Mouse (Mus musculus): Measurements from ENCODE around the gene Pappa.

Gene Pappa

GRCm38 (mm10) chr4:65350521-65350920 is 226.5 kb downstream of the Pappa start:
- no peak for DNase-seq

DNA sequence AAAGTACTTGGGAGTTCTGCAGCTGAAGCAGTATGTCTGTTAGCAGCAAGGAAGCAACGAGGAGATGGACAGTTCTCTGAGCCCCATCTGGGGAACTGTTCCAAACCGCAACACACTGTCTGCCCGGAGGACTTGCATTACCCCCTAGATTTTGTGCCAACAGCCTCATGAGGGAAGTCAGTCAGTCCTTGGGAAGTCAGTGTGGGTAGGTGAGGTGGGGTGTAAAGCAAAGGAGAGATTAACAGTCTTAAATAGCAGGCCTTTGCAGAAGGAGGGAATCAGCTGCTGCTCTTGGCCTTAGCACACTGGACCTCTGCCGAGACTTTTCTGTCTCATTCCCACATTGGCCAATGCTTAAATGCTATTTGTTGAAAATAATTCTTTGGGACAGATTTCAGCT is 230.6 kb downstream of the Pappa start:
- DNase-seq, result no peak

- no peak for DNase-seq
Measured at GRCm38 (mm10) chr4:65367135-65367534, 243.2 kb downstream of the Pappa start.

DNA sequence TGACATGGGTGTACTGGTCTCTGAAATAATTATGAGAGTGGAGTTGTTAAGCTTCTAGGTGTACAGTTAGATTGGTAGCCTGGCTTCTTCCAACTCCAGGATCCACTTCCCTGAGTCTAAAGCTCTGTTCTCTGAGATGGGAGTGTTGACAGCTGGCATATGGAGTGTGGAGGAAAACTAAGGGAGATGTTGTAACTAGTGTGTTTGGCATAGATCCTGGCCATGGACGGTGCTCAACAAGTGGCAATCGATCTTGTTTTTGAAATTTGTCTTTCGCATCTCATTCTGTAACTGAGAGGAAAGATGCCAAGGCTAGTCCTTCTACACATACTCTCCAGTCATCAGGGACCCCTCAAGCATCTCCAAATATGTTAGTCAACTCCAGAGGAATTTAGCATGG is 248.8 kb downstream of the Pappa start:
- DNase-seq, result no peak

DNA sequence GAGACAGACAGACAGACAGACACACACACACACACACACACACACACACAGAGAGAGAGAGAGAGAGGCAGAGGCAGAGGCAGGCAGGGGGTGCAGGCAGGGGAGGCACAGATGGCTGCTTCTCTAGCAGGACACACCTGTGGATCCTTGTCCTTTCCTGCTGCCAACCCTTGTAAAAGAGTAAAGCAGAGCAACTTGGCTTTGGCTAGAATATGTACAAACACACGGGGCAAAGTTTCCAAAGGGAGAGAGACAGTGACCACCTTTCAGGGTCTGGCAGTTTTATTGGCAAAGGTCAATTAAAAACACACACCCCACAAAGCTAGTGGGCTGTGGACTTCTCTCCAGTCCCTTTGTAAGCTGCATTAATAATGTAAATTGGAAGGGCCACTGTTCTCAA is 249.9 kb downstream of the Pappa start:
- no peak for DNase-seq

- no peak for DNase-seq
Measured at GRCm38 (mm10) chr4:65376571-65376970, 252.6 kb downstream of the Pappa start.

GRCm38 (mm10) chr4:65379461-65379860 is 255.5 kb downstream of the Pappa start:
- no peak for DNase-seq

DNA sequence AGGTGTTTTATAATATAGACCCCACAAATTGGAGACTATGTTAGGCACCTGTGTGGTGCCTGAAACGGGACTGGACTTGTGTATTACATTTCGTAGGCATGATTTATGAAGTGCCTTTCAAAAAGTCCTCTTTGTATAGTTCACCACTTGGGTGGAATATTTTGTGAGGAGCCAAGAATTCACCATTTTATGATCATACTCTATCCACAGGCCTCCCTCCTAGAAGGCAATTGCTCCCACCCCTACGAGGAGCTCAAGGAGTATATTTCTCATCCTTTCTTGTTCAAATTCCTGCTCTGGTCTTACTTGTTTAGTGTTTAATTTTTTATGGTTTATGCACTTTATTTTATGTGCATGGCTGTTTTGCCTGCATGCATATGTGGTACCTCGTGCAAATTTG is 259.1 kb downstream of the Pappa start:
- no peak for DNase-seq

GRCm38 (mm10) chr4:65391001-65391400 is 267.0 kb downstream of the Pappa start:
- DNase-seq, result no peak

DNA sequence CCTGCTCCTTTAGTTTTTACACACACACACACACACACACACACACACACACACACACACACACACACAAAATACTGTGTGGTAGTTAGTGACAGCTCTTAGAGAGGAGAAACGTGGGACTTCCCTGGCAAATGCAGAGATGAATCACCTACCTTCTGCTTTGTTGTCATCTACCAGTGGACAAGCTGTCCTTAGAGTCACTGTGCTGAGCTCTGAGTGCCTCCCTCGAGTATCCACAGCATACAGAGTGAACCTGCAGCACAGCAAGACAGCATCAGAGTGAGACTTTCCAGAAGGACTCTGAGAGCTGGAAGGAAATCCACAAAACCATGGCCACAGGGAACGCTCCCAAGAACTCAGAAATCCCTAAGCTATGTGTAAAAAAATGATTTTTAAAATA is 272.8 kb downstream of the Pappa start:
- DNase-seq, result no peak

- DNase-seq, result no peak
Measured at GRCm38 (mm10) chr4:65399457-65399856, 275.5 kb downstream of the Pappa start.

- no peak for DNase-seq
Measured at GRCm38 (mm10) chr4:65402286-65402685, 278.3 kb downstream of the Pappa start.

DNA sequence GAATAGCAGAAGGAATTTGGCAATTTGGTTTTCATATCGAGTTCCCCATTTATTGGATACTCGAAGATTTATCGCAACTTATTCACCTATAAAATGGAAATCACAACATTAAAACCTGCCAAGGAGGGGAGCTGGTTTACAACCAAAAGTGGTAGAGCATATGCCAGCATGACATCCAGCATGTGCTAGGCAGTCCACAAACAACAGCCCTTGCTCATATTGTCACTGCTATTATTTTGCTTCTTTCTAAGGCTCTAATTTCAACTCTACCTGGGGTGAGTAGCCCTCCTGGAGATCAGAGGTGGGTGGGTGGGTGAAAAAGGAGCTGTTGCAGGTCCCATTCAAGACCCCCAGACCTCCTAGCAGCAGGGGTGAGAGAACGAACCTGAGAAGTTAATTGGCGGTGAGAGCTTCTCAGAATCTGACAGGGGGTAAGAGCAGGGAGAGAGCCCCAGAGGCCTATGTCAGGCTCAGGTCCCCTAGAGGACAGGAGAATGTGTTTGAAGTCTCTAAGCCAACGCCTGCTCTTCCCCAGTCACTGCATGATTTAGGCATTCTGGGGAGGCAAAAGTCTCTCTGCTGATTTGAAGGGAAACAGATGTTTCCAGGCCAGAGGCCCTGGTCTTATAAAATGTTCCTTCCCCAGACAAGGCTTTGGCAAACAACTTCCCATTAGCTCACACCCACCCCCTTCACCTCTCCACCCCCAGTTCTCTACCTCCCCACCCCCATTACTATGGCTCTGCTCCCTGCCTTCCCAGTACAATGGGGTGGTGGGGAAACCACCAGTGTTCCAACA is 279.1 kb downstream of the Pappa start:
- DNase-seq, result no peak

All from kidney, postnatal 36 days (tissue).